Mouse (Mus musculus): ENCODE data around the gene Hsd17b11. TPM values are rescaled to one million over a fixed set of nuclear protein-coding genes. Genes with fewer than 3 reads are reported as not detected.

The Hsd17b11 gene
- total and polyA plus RNA-seq, 3 experiments, result 9.4 to 25.8 (median 15.3) TPM

DNA sequence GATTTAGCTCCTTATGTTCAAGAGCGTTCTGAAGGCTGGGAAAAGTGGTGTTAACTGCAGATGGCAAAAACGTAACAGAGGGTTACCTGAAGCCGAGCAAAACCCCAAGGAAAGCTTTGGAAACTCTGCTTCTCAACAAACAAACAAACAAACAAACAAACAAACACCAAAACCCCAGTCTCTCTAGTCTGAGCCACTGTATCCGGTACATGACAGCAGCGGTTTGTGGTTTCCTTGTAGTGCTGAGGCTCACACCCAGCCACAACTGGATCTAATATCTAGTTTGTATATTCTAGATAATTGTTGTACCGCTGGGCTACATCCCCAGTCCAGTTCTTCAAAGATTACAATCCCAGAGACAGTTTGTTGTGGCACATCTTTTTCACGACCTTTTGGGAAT is 46.0 kb downstream of the Hsd17b11 start:
- H3K4me1 ChIP-seq (ENCODE audit: control insufficient read depth in 1 of 2, insufficient read depth in 2 of 2), result peaks cover 3 to 6% of the 10 kb centered on the region in 2 experiments; a peak in 2 of 4 replicates
- no peak overlapping the region for H3K4me3 ChIP-seq (replicated peaks in 1 of 3; ENCODE audit: low read depth in 2 of 3, low read length in 2 of 3, poor library complexity in 1 of 3)
- H3K36me3 ChIP-seq (replicated peaks in 1 of 2; ENCODE audit: control insufficient read depth in 1 of 2, insufficient read depth in 1 of 2, low read length in 1 of 2), result no peaks in the 10 kb centered on the region
- no peaks in the 10 kb centered on the region for H3K27me3 ChIP-seq (replicated peaks)
- H3K4me2 ChIP-seq (ENCODE audit: insufficient read depth, low read depth, poor library complexity, severe bottlenecking), result no peak overlapping the region
- in situ Hi-C loops (cut with MboI; ENCODE audit: low pct_ligation_motif_present, low pct_unique_long_range_greater_than_20kb, low sequenced_read_pairs) (no loop called here), dilution Hi-C loops (cut with MboI; ENCODE audit: extremely low pct_ligation_motif_present, extremely low pct_unique_long_range_greater_than_20kb, low sequenced_read_pairs) (no loop called here)
- no peak overlapping the region for H3K27ac ChIP-seq (ENCODE audit: insufficient read depth, low read depth)
- no peak overlapping the region for H3K9ac ChIP-seq (ENCODE audit: insufficient read depth, low read depth)
- DNase-seq (ENCODE audit: extremely low read depth), result no peak
- TF ChIP-seq TCF12 (IDR thresholded peaks at IDR 0.05; ENCODE audit: low read depth, low read length) (no peak), CHD1 (IDR thresholded peaks at IDR 0.05; ENCODE audit: low read depth, low read length) (no peak), E2F4 (IDR thresholded peaks at IDR 0.05; ENCODE audit: insufficient replicate concordance, low read depth, low read length) (no peak), MYC (IDR thresholded peaks at IDR 0.05; ENCODE audit: low read depth, low read length) (no peak), ZNF384 (IDR thresholded peaks at IDR 0.05; ENCODE audit: low read depth, low read length) (no peak), NELFE (IDR thresholded peaks at IDR 0.05; ENCODE audit: low read depth, low read length) (no peak), ELF1 (IDR thresholded peaks at IDR 0.05; ENCODE audit: low read depth, low read length) (no peak), USF1 (IDR thresholded peaks at IDR 0.05; ENCODE audit: low read depth, low read length) (no peak), BHLHE40 (IDR thresholded peaks at IDR 0.05; ENCODE audit: low read depth, low read length) (no peak), MXI1 (IDR thresholded peaks at IDR 0.05; ENCODE audit: low read depth, low read length) (no peak), ZKSCAN1 (IDR thresholded peaks at IDR 0.05; ENCODE audit: borderline replicate concordance, low read depth, low read length) (no peak), ZC3H11A (IDR thresholded peaks at IDR 0.05; ENCODE audit: low read depth, low read length) (no peak), POLR2A (IDR thresholded peaks at IDR 0.05; ENCODE audit: low read depth, low read length) (no peak), JUND (conservative IDR thresholded peaks at IDR 0.05; ENCODE audit: low read depth, low read length) (no peak)
- no peaks in the 10 kb centered on the region for H3K9me3 ChIP-seq (replicated peaks; ENCODE audit: low read length)
- H3K79me2 ChIP-seq (replicated peaks; ENCODE audit: control insufficient read depth, extremely low read depth, insufficient read depth, poor library complexity, severe bottlenecking), result no peaks in the 10 kb centered on the region

- peak overlapping the region in 1 of 3 experiments; percentile 60 for H3K4me3 ChIP-seq (replicated peaks in 1 of 3; ENCODE audit: low read depth in 2 of 3, low read length in 2 of 3, poor library complexity in 1 of 3)
- in situ Hi-C loops (cut with MboI; ENCODE audit: low pct_ligation_motif_present, low pct_unique_long_range_greater_than_20kb, low sequenced_read_pairs), result no loop called here
- no peaks in the 10 kb centered on the region for H3K27me3 ChIP-seq (replicated peaks)
- dilution Hi-C loops (cut with MboI; ENCODE audit: extremely low pct_ligation_motif_present, extremely low pct_unique_long_range_greater_than_20kb, low sequenced_read_pairs), result no loop called here
- no peak for DNase-seq (ENCODE audit: extremely low read depth)
- H3K9ac ChIP-seq (ENCODE audit: insufficient read depth, low read depth), result peak overlapping the region; percentile 51
- H3K4me2 ChIP-seq (ENCODE audit: insufficient read depth, low read depth, poor library complexity, severe bottlenecking), result peak overlapping the region; percentile 63
- no peak overlapping the region for H3K27ac ChIP-seq (ENCODE audit: insufficient read depth, low read depth)
- no peaks in the 10 kb centered on the region for H3K79me2 ChIP-seq (replicated peaks; ENCODE audit: control insufficient read depth, extremely low read depth, insufficient read depth, poor library complexity, severe bottlenecking)
- peaks cover 3 to 6% of the 10 kb centered on the region in 2 experiments; a peak in 2 of 4 replicates for H3K4me1 ChIP-seq (ENCODE audit: control insufficient read depth in 1 of 2, insufficient read depth in 2 of 2)
- H3K9me3 ChIP-seq (replicated peaks; ENCODE audit: low read length), result no peaks in the 10 kb centered on the region
- H3K36me3 ChIP-seq (replicated peaks in 1 of 2; ENCODE audit: control insufficient read depth in 1 of 2, insufficient read depth in 1 of 2, low read length in 1 of 2), result no peaks in the 10 kb centered on the region
- TF ChIP-seq UBTF (IDR thresholded peaks at IDR 0.05; ENCODE audit: low read depth, low read length), result no peak
- TF ChIP-seq BHLHE40 (IDR thresholded peaks at IDR 0.05; ENCODE audit: low read depth, low read length), result 0 out of 2 replicates have a peak, but pooled peaks have one; percentile 11
- no peak for TF ChIP-seq NELFE (IDR thresholded peaks at IDR 0.05; ENCODE audit: low read depth, low read length)
- no peak for TF ChIP-seq POLR2AphosphoS2 (IDR thresholded peaks at IDR 0.05; ENCODE audit: low read depth, low read length)
- no peak for TF ChIP-seq SIN3A (IDR thresholded peaks at IDR 0.05; ENCODE audit: low read length)
- TF ChIP-seq KAT2A (IDR thresholded peaks at IDR 0.05; ENCODE audit: insufficient replicate concordance, low read length), result 0 out of 2 replicates have a peak, but pooled peaks have one; percentile 20
- TF ChIP-seq PAX5 (IDR thresholded peaks at IDR 0.05; ENCODE audit: low read length), result no peak
- TF ChIP-seq ETS1 (conservative IDR thresholded peaks at IDR 0.05; ENCODE audit: low read depth, low read length), result no peak
- TF ChIP-seq TCF12 (IDR thresholded peaks at IDR 0.05; ENCODE audit: low read depth, low read length), result no peak
- TF ChIP-seq ZMIZ1 (IDR thresholded peaks at IDR 0.05; ENCODE audit: low read depth, low read length), result no peak
- no peak for TF ChIP-seq IRF4 (IDR thresholded peaks at IDR 0.05; ENCODE audit: low read depth, low read length)
- no peak for TF ChIP-seq RCOR1 (conservative IDR thresholded peaks at IDR 0.05; ENCODE audit: low read depth, low read length)
- TF ChIP-seq ZC3H11A (IDR thresholded peaks at IDR 0.05; ENCODE audit: low read depth, low read length), result no peak
- peak in 1 of 2 experiments; percentile 24; a peak in 1 of 4 replicates for TF ChIP-seq CTCF (conservative IDR thresholded peaks at IDR 0.05 in 1 of 2, IDR thresholded peaks at IDR 0.05 in 1 of 2; ENCODE audit: low read depth in 2 of 2, low read length in 2 of 2)
- no peak for TF ChIP-seq ZNF384 (IDR thresholded peaks at IDR 0.05; ENCODE audit: low read depth, low read length)
- no peak for TF ChIP-seq NRF1 (IDR thresholded peaks at IDR 0.05; ENCODE audit: low read depth, low read length)
- no peak for TF ChIP-seq SMC3 (IDR thresholded peaks at IDR 0.05; ENCODE audit: low read depth, low read length)
- no peak for TF ChIP-seq ELF1 (IDR thresholded peaks at IDR 0.05; ENCODE audit: low read depth, low read length)
- TF ChIP-seq MXI1 (IDR thresholded peaks at IDR 0.05; ENCODE audit: low read depth, low read length), result 0 out of 2 replicates have a peak, but pooled peaks have one; percentile 11
- no peak for TF ChIP-seq GABPA (IDR thresholded peaks at IDR 0.05; ENCODE audit: insufficient replicate concordance, low read depth, low read length)
- no peak for TF ChIP-seq CHD1 (IDR thresholded peaks at IDR 0.05; ENCODE audit: low read depth, low read length)
- 0 out of 2 replicates have a peak, but pooled peaks have one; percentile 16 for TF ChIP-seq MYC (IDR thresholded peaks at IDR 0.05; ENCODE audit: low read depth, low read length)
- no peak for TF ChIP-seq MEF2A (IDR thresholded peaks at IDR 0.05; ENCODE audit: borderline replicate concordance, low read depth, low read length)
- TF ChIP-seq TBP (conservative IDR thresholded peaks at IDR 0.05; ENCODE audit: low read depth, low read length), result no peak
- no peak for TF ChIP-seq USF1 (IDR thresholded peaks at IDR 0.05; ENCODE audit: low read depth, low read length)
- TF ChIP-seq MAZ (IDR thresholded peaks at IDR 0.05; ENCODE audit: low read depth, low read length), result no peak
- no peak for TF ChIP-seq POLR2A (IDR thresholded peaks at IDR 0.05; ENCODE audit: low read depth, low read length)
- no peak for TF ChIP-seq CHD2 (IDR thresholded peaks at IDR 0.05; ENCODE audit: low read length)
Measured at GRCm38 (mm10) chr5:103972801-103973200, 48.9 kb downstream of the Hsd17b11 start.

All from CH12.LX (cell line).